Mouse (Mus musculus) heart, postnatal 36 days (tissue): ENCODE data around the gene Cfap157. TPM values are rescaled to one million over a fixed set of nuclear protein-coding genes. Genes with fewer than 3 reads are reported as not detected.

Experiments used
- DNase-seq, 2 experiments: peaks; one replicate each; pipeline ENCODE4 v3.0.0; 2021 to 2022
- intact Hi-C: fragments of 180-260 bp; cut with DNase I; formaldehyde crosslinking; loops from one replicate; pipeline ENCODE4 v1.15.1; 2025
- total RNA-seq, 2 experiments: library from RNA; stranded (reverse); gene quantifications; 2 replicates each; pipeline ENCODE4 v1.2.3; 2021

Gene Cfap157
- total RNA-seq, 2 experiments from 2014 or later: not detected

DNA sequence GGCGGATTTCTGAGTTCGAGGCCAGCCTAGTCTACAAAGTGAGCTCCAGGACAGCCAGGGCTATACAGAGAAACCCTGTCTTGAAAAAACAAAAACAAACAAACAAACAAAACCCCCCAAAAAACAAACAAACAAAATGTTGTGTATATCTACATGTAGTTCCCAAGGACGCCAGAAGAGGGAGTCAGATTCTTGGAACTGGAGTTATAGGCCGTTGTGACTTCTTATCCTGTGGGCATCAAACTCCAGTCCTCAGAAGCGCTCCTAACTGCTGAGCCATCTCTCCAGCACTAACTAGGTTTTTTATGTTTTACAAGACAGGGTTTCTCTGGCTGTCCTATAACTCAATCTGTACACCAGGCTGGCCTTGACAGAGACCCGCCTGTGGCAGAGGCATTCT, 2.9 kb upstream of the Cfap157 start:
- intact Hi-C loops: no loop called here
- DNase-seq: no peak

DNA sequence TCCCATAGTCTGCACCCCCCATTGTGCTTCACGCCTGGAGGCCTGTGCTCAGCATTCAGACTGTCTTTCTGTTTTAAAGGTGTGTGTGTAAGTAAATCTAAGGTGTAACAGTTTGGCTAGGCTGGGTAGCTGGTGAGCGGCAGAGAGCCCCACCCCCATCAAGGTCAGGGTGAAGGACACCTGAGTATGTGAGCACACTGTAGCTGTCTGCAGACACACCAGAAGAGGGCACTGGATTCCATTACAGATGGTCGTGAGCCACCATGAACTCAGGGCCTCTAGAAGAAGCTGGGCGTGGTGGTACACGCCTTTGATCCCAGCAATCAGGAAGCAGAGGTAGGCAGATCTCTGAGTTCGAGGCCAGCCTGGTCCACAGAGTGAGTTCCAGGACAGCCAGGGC, 2.5 kb downstream of the Cfap157 start:
- intact Hi-C loops: no loop called here

DNA sequence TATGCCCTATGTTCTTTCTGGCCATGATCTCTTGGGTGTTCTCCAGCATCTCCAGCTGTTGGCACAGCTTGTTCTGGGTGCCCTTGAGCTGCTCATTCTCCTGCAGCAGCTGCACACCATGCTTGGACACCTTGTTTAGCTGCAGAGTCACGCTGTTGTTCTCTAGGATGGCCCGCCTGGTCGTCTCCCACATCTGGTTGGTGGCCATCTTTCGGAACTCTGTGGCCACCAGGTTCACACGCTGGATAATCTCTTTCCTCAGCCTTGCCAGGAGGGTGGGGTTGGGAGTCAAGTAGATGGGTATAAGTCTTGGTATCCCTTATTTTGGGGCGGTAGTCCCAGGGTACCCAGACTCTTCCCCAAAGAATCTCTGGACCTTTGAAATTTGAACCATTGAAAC, 4.5 kb downstream of the Cfap157 start:
- no peak for DNase-seq
- intact Hi-C loops: loop anchor here (1.0 to 5.0 kb wide), 2 partner anchors 75 to 133 kb away; no protein-coding TSS in a partner anchor

More for the DNA sequence above, 2.5 kb downstream of the Cfap157 start:
- no peak for DNase-seq

DNA sequence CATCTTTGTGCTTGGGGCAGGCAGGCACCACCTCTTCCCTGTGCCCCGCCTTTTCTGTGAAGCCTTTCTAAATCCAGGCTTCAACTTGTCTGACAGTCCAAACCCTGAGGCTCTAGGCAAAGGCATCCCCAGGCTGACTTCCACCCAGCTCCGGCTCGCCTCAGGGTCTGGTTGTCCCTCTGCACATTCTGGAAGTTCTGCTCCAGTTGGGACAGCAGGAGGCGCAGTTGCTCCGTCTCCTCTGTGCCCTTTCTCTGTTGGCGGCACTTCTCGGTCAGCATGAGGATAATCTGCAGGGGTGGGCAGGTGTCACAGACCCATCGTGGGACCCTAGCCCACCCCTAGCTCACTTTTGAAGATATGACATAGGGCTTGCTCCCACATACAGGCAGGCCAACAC, 5.1 kb downstream of the Cfap157 start:
- DNase-seq: peak; percentile 68 to 79
- intact Hi-C loops: loop anchor here (1.0 to 5.0 kb wide), 2 partner anchors 75 to 133 kb away; no protein-coding TSS in a partner anchor

DNA sequence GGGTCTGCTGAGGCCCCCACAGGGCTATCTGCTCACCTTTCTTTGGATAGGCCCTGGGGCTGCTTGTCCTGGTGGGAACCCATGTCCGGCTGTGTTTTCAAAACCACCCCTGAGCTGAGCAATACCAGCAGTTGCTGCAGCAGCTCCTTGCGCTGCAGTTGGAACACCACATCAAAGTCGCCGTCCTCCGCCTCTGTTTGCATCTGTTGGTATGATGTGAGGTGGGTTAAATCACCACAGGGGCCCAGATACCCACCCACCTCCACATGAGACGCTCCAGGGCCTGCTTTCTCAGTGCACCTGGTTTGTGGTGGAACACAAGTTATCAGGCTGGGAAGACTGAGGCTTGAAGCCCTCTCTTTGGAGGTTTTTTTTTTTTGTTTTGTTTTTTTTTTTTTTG, 6.1 kb downstream of the Cfap157 start:
- DNase-seq: no peak
- intact Hi-C loops: loop anchor here (5.0 kb wide), 1 partner anchor 134 kb away; no protein-coding TSS in a partner anchor

DNA sequence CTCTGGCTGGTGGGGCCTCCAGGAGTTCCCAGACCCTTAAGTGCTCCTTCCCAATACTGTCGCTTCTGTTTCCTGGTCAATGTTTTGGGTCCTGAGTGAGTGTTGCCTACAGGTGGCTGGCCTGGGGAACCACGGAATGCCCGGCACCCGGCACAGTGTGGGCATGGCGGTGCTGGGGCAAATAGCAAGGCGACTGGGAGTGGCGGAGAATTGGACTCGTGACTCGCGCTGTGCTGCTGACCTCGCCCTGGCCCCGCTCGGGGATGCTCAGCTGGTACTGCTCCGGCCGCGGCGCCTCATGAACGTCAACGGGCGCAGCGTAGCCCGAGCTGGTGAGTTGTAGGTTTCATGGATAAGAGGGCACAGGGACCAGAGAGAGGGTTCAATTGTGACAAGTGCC, 8.0 kb downstream of the Cfap157 start:
- no peak for DNase-seq
- intact Hi-C loops: loop anchor here (5.0 kb wide), 1 partner anchor 136 kb away; no protein-coding TSS in a partner anchor

DNA sequence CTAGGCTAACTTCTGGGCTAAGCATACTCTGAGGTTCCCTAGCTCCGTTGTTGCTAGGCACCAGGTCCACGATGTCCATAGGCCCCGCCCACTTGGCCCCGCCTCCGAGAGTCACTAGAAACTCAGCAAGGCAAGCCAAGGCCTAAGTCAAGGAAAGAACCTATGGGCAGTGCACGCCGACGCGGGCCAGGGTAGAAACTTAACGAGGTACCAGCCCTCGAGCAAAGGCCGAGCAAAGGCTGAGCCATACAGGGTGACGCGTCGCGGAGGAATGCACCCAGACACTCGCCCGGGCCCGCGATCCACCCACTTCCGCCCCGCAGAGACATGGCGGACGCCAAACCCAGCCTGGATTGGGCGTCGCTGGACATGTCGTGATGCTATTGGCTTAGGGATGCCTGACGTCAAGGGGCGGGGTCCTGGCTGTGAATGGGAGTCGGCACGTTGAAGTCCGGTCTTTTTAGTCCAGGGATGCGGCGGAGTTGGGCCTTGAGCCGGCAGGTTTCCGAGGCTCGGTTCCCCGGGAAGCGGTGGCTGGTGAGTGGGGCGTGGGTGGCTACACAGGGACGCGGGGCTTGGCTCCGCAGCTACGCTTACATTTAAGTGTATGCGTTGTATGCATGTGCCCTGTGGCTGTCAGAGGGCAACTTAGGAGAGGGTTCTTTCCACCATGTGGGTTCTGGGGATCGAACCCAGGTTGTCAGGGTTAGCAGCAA, 8.7 kb downstream of the Cfap157 start, which contains the start of the genes Ttc16 and Ptrh1:
Gene Ttc16 (minus strand): TSS at position 275 of the 716 bp plus-strand sequence.
Gene Ptrh1 (plus strand): TSS at position 428 of the 716 bp plus-strand sequence.
- intact Hi-C loops: loop anchor here (5.0 kb wide), 1 partner anchor 137 kb away; no protein-coding TSS in a partner anchor
- peak; percentile 98 to 99 for DNase-seq

DNA sequence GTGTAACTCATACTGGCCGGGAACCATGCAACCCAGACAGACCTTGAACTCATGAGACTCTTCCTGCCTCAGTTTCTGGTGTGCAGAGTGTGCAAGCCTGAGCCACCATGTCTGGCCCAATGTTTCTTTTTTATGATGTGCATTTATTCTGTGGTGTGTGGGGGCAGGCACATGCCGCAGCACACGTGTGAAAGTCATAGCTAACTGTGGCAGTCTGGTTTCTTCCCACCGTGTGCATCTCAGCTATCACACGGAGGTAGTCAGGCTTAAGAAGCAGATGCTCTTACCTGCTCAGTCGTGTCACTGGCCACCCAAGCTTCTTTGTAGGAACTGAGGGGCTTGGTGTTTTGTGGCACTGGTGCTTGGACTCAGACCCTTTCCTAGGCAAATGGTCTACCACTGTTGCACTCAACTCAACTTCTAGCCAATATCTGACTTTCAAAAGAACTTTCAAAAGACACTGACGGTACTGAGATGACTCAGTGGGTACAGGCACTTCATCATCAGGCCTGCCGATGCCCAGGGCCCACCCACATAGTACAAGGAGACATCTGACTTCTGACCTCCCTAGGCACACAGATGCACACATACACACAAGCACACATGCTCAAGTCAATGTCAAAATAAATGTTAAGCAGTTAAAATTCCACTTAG, 11.5 kb downstream of the Cfap157 start:
- no peak for DNase-seq
- intact Hi-C loops: loop anchor here (5.0 kb wide), 1 partner anchor 75 kb away; no protein-coding TSS in a partner anchor

DNA sequence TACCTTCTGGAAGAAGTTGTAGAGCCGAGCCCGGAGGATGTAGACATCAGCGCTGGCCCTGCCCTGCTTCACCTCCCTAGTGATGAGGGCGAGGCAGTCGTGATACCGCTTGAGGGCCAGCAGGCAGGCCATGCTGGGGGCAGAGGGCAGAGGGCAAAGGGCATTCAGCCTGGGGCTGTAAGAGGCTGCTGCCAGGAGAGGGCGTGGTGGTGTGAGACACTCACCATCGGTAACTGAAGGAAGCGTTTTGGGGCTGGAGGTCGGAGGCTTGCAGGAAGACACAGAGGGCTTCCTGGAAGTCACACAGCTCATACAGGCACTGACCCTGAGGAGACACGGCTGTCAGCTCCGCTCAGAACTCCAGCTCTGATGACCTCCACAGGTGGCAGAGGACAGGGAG, 12.3 kb downstream of the Cfap157 start:
- intact Hi-C loops: loop anchor here (5.0 kb wide), 1 partner anchor 75 kb away; no protein-coding TSS in a partner anchor
- DNase-seq: no peak

DNA sequence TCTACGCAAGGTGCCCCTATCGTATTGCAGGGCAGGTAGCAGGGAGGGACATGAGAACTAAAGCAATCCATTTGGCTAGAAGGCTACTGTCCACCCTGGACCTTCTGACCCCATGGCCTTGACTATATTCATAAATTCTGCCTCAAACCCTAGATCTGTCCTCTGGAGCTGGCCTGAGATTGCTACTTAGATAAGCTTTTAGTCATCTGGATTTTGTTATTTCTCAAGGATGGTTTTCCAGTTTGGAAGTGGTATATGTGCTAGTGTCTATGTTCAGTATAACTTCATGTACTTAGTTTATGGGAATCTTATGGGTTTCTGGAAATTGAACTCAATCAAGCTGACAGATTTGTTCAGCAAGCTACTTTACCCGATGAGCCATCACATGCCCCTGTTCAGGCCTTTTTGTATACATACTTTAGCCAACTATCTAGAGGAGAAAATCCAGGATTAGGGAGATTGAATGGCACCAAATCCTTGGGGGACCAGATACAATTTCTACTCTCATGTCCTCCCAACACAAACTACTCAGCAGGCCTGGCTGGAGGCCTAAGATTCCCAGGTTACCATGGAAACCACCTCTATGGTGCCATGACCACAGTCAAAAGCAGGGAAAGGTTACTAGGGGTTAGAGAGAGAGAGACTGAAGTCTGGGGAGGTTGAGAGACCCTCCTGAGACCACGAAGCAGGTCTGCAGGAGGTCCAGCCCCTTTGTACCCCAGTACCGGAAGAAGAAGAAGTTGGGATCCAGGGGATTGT, 14.7 kb downstream of the Cfap157 start:
- DNase-seq: no peak
- intact Hi-C loops: loop anchor here (5.0 kb wide), 1 partner anchor 72 kb away; no protein-coding TSS in a partner anchor

DNA sequence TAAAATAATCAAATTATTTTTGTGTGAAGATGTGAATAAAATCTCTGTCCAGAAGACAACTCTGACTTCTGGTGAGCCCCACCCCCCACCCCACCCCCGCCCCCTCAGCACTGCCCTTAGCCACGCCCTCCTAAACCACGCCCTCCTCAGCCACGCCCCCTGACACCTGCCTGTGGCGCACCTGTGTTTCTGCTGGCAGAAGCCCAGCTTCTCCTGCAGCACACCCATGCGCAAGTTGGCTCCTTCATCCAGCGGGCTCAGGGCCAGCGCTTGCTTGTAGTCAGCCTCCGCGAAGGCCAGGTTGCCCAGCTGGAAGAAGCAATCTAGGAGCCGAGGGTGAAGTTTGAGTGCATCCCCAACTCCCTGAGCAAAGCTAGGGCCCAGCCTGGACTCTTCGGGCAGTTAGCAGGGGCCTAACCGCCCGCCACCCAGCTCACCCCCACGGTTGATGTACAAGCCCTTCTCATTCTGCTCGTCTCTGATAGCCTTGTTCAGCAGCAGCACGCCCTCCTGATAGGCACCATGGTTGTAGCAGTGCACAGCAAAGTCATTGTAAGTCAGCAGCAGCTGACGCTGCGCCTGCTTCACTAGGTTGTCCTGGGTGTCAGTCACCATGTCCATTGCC, 15.5 kb downstream of the Cfap157 start:
- DNase-seq: no peak
- intact Hi-C loops: no loop called here

DNA sequence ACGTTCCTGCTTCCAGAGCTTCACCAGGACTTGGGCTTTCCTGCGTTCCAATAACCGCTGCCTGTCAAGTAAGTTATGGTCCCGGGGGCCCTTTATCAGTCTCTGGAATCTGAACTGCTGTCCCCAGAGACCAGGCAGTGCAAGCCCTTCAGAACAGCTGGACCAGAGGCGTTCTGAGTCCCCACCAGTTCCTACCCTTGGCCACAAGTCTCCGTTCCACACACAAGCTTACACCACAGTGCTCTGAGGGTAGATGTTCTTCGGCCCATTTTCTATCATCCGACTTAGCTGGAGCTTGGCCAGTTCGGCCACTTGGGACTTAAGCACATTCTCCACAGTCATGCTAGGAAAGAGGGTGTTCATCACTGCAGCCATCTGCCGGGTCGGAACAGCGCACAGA, 17.0 kb downstream of the Cfap157 start:
- DNase-seq: no peak
- intact Hi-C loops: no loop called here

DNA sequence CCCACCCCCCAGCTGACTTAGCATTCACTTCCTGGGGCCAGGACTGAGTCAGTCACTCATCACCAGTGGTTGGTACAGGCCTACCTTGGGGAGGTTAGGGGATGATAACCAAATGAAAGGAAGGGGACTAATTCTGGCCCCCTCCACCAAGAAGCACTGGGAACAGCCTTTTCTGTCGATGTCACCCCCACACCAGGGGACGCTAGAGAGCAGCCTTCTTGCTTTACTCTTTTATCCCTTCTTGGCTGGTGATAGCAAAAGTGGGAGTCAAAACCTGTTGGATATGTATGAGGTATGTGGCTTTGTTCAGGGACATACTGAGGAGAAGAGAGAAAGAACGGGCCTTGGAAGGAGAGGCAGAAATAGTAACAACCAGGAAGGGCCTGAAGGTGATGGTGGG, 20.9 kb downstream of the Cfap157 start:
- intact Hi-C loops: no loop called here
- no peak for DNase-seq

DNA sequence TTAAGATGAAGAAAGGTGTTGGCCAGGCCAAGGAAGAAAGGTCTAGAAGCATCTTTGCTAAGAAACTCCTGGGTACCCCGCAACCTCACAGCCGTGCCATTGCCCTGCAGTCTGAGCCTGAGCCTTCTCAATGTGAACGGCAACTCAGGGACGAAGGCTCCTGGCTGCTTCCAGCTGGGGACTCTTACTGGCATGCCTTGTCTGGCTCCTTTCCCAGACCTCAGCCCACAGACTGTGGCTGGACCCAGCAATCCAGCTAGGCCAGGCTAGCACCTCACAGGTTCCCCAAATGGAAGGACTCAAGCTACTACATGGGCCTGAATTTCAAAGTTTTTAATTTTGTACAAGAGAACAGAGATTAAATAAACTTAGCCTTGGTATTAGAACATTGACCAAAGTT, 22.4 kb downstream of the Cfap157 start:
- DNase-seq: no peak
- intact Hi-C loops: no loop called here

DNA sequence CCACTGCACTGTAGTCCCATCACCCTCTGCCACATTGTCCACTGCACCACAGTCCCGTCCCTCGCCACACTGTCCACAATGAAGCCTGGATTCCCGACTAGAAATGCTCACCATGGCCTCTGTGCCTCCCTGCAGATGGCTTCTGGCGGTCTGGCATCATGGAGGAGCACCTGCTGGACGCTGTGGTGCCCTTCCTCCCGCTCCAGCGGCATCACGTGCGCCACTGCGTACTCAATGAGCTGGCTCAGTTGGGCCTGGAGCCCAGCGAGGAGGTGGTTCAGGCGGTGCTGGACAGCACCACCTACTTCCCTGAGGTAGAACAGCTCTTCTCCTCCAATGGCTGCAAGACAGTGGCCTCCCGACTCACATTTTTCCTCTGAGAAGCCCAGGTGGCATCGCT, 22.9 kb downstream of the Cfap157 start:
- no peak for DNase-seq
- intact Hi-C loops: no loop called here

DNA sequence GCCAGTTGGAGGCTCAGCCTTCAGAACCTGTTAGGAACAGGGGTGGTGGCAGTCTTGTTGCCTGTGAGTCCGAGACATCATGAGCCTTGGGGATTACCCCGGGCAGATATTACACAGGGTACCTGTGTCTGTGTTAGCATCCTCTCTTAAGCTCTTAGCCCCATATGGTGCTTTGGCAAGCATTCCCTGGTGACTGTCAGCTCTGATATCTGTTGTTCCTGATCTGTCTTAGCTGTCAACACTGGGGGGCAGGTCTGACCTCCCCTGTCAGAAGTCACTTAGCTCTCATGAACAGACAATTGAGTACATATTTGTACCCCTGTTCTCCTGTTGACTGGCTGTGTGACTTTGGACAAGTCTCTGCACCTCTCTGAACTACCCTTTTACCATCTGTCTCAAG, 25.2 kb downstream of the Cfap157 start:
- intact Hi-C loops: loop anchor here (5.0 kb wide), 1 partner anchor 127 kb away; no protein-coding TSS in a partner anchor
- DNase-seq: no peak

DNA sequence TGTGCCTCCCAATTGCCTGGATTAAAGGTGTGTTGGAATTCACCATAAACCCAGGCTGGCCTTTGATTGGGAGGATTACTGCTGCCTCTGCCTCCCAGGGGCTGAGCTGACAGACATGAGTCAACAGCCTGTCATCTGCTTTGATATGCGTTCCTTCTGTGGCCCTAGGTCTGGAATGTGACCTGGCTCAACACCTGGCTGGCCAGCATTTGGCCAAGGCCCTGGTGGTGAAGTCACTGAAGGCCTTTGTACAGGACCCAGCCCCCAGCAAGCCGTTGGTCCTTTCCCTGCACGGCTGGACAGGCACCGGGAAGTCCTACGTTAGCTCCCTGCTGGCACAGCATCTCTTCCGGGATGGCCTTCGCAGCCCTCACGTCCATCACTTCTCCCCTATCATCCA, 25.7 kb downstream of the Cfap157 start:
- no peak for DNase-seq
- intact Hi-C loops: loop anchor here (5.0 kb wide), 1 partner anchor 126 kb away; no protein-coding TSS in a partner anchor

DNA sequence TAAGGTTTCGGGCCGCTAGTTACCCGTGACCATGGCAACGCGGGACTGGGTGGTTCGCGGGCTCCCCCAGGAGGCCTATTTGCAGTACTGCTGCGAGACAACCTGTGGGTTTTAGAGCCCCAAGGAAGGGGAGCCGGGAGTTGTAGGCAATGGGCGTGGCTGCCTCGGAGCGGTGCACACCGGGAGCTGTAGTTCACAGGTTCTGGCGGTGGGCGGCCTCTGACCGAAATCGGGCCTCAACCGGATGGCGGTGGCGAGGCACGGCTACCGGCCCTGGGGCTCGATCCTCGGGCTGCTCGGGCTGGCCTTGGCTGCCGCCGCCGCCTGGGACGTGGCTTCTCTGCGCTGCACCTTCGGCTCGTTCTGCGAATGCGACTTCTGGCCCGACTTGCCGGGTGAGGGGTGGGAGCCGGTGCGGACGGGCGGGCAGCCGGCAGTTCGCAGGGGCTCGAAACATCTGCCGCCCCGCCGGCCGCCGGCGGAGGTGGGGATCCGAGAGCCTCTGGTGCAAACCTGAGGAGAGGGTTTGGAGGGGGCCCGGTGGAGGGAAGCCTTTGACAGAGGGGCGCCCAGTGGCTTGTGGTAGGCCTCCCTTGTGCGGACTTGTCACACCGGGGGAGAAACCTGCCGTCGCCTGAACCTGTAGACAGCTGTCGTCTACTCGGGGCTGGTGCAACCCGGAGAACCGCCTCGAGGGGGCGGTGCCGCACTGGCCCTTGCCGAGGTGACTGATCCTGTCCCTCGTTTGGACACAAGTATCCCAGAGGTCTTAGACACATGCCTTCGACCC, 27.0 kb downstream of the Cfap157 start, which contains the start of gene Tor2a:
Gene Tor2a (plus strand): TSS at position 179 of the 790 bp plus-strand sequence.
- peak; percentile 95 to 96 for DNase-seq
- intact Hi-C loops: loop anchor here (1.0 to 5.0 kb wide), 2 partner anchors 44 to 125 kb away; partner anchors contain the start of gene Cdk9

DNA sequence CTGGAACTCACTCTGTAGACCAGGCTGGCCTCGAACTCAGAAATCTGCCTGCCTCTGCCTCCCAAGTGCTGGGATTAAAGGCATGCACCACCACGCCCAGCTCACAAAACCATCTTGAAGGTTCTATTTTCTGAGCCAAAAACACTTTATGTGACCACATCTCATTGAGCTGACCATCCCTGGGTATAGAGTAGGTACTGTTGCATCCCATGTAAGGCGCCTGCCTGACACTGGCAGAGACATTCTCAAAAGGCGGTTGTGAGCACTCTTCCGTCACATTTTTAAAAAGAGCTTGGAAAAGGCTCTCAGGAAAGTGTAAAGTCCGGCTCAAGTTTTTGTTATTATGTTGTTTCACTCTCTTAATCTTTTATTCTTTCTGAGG, 27.6 kb downstream of the Cfap157 start:
- DNase-seq: no peak

More for the DNA sequence above, 27.6 kb downstream of the Cfap157 start:
- intact Hi-C loops: loop anchor here (1.0 to 5.0 kb wide), 2 partner anchors 43 to 124 kb away; partner anchors contain the start of gene Cdk9
